Mouse (Mus musculus) E14TG2a.4 (cell line): Measurements from ENCODE around the gene Tmem161a.

Experiments used
- CTCF ChIP-seq: conservative IDR thresholded peaks from 2 replicates; pipeline ENCODE4 v1.5.1; 2014; ENCODE audit warnings: low read length
- NANOG ChIP-seq: IDR thresholded peaks from 2 replicates; pipeline ENCODE4 v1.6.1; 2014; ENCODE audit warnings: borderline replicate concordance, low read length, mixed read lengths

- no peak for TF ChIP-seq CTCF
- no peak for TF ChIP-seq NANOG
Measured at GRCm38 (mm10) chr8:70214411-70214810, 42.3 kb downstream of the Tmem161a start.
